Mouse (Mus musculus) embryonic facial prominence, embryonic 15.5 days (tissue): ENCODE results near the gene Nlrx1. TPM values are rescaled to one million over a fixed set of nuclear protein-coding genes. Genes with fewer than 3 reads are reported as not detected.

Source experiments
- ATAC-seq: fragments of 200-750 bp; cut with Nextera tagmentation; 2 replicates; pipeline ENCODE4 v1.8.0; 2017; ENCODE audit warnings: low read depth, moderate TSS enrichment; ENCODE audit not compliant: insufficient number of reproducible peaks, low FRiP score, low TSS enrichment
- H3K27ac ChIP-seq: fragments of 300-500 bp; sonication (generic); replicated peaks from 2 replicates; pipeline ENCODE4 v1.5.1; 2015; ENCODE audit warnings: mild to moderate bottlenecking, inconsistent platforms
- H3K27me3 ChIP-seq: fragments of 300-500 bp; sonication (generic); 2 replicates; pipeline ENCODE4 v1.6.1; 2015; ENCODE audit warnings: inconsistent platforms
- H3K36me3 ChIP-seq: fragments of 300-500 bp; sonication (generic); 2 replicates; pipeline ENCODE4 v1.6.1; 2015; ENCODE audit warnings: mild to moderate bottlenecking, inconsistent platforms
- H3K4me1 ChIP-seq: fragments of 300-500 bp; sonication (generic); 2 replicates; pipeline ENCODE4 v1.6.1; 2015; ENCODE audit warnings: inconsistent platforms
- H3K4me2 ChIP-seq: fragments of 300-500 bp; sonication (generic); replicated peaks from 2 replicates; pipeline ENCODE4 v1.6.1; 2015; ENCODE audit warnings: mild to moderate bottlenecking, inconsistent platforms
- H3K4me3 ChIP-seq: fragments of 300-500 bp; sonication (generic); replicated peaks from 2 replicates; pipeline ENCODE4 v1.5.1; 2015; ENCODE audit warnings: mild to moderate bottlenecking, inconsistent platforms
- H3K9ac ChIP-seq: fragments of 300-500 bp; sonication (generic); 2 replicates; pipeline ENCODE4 v1.6.1; 2015; ENCODE audit warnings: inconsistent platforms
- H3K9me3 ChIP-seq: fragments of 300-500 bp; sonication (generic); replicated peaks from 2 replicates; pipeline ENCODE4 v1.6.1; 2016; ENCODE audit warnings: inconsistent platforms
- WGBS: fragments of 180-500 bp; shearing (Covaris S2); methylation state at CpG from one replicate; pipeline ENCODE4 v1.1.7; 2015; 5-methylcytosine and 5-hydroxymethylcytosine counted together
- polyA plus RNA-seq: library from polyadenylated mRNA; unstranded; fragments of >200 nt; fragmentation: Nextera tagmentation; extraction: Ambion mirVana; gene quantifications from 2 replicates; pipeline ENCODE4 v1.2.1, GENCODE M21; 2015

Gene Nlrx1
- polyA plus RNA-seq, 1 experiment from 2014 or later, result 14.6 TPM

- Histone ChIP-seq H3K27ac (peak overlapping the region; percentile 91), H3K4me2 (peak overlapping the region; percentile 80), H3K4me3 (peak overlapping the region; percentile 55), H3K9ac (peak overlapping the region; percentile 53), H3K36me3 (peaks cover 10% of the 10 kb centered on the region), H3K27me3 (no peaks in the 10 kb centered on the region), H3K4me1 (peaks cover 14% of the 10 kb centered on the region), H3K9me3 (no peaks in the 10 kb centered on the region)
- WGBS, result 5% methylated on average over 23 of the region's 23 CpGs
- ATAC-seq, result peak; percentile 17; the same call in 1 of the 2 replicates
These were observed 926 bp downstream of the Nlrx1 start for GRCm38 (mm10) chr9:44267319-44268026.

- H3K9ac ChIP-seq, result no peak overlapping the region
- peak overlapping the region; percentile 55 for H3K4me3 ChIP-seq
- H3K9me3 ChIP-seq, result no peaks in the 10 kb centered on the region
- peaks cover 14% of the 10 kb centered on the region for H3K4me1 ChIP-seq
- 69% methylated on average over 8 of the region's 8 CpGs for WGBS
- peaks cover 10% of the 10 kb centered on the region for H3K36me3 ChIP-seq
- H3K4me2 ChIP-seq, result peak overlapping the region; percentile 80
- H3K27me3 ChIP-seq, result no peaks in the 10 kb centered on the region
- no peak for ATAC-seq
- peak overlapping the region; percentile 91 for H3K27ac ChIP-seq
These were observed 1.7 kb downstream of the Nlrx1 start for GRCm38 (mm10) chr9:44266478-44267226.

GRCm38 (mm10) chr9:44261388-44261787 is 7.0 kb downstream of the Nlrx1 start:
- Histone ChIP-seq H3K4me1 (peaks cover 3% of the 10 kb centered on the region), H3K27ac (no peak overlapping the region), H3K4me3 (no peak overlapping the region), H3K9me3 (no peaks in the 10 kb centered on the region), H3K4me2 (no peak overlapping the region), H3K9ac (no peak overlapping the region), H3K36me3 (peaks cover 17% of the 10 kb centered on the region), H3K27me3 (no peaks in the 10 kb centered on the region)
- 77% methylated on average over 14 of the region's 14 CpGs for WGBS
- no peak for ATAC-seq

GRCm38 (mm10) chr9:44259014-44259413 is 9.4 kb downstream of the Nlrx1 start:
- Histone ChIP-seq H3K4me2 (no peak overlapping the region), H3K27me3 (no peaks in the 10 kb centered on the region), H3K36me3 (peaks cover 19% of the 10 kb centered on the region), H3K27ac (no peak overlapping the region), H3K9me3 (no peaks in the 10 kb centered on the region), H3K4me1 (peaks cover 21% of the 10 kb centered on the region), H3K9ac (no peak overlapping the region), H3K4me3 (no peak overlapping the region)
- no peak for ATAC-seq
- 73% methylated on average over 10 of the region's 10 CpGs for WGBS

- no peaks in the 10 kb centered on the region for H3K27me3 ChIP-seq
- WGBS, result 80% methylated on average over 8 of the region's 8 CpGs
- peaks cover 36% of the 10 kb centered on the region for H3K4me1 ChIP-seq
- no peaks in the 10 kb centered on the region for H3K9me3 ChIP-seq
- ATAC-seq, result no peak
- no peak overlapping the region for H3K4me3 ChIP-seq
- no peak overlapping the region for H3K4me2 ChIP-seq
- H3K27ac ChIP-seq, result no peak overlapping the region
- H3K36me3 ChIP-seq, result peaks cover 10% of the 10 kb centered on the region; the same call in 1 of the 2 replicates
- H3K9ac ChIP-seq, result no peak overlapping the region
These were observed 12.2 kb downstream of the Nlrx1 start for GRCm38 (mm10) chr9:44256213-44256612.

- Histone ChIP-seq H3K36me3 (peaks cover 10% of the 10 kb centered on the region; the same call in 1 of the 2 replicates), H3K9ac (no peak overlapping the region), H3K9me3 (no peaks in the 10 kb centered on the region), H3K4me3 (no peak overlapping the region), H3K4me1 (peaks cover 36% of the 10 kb centered on the region), H3K27ac (peak overlapping the region; percentile 48), H3K4me2 (no peak overlapping the region), H3K27me3 (no peaks in the 10 kb centered on the region)
- ATAC-seq, result no peak
- 56% methylated on average over 6 of the region's 6 CpGs for WGBS
These were observed 13.3 kb downstream of the Nlrx1 start for GRCm38 (mm10) chr9:44255136-44255521.

- Histone ChIP-seq H3K9ac (no peak overlapping the region), H3K27me3 (no peaks in the 10 kb centered on the region), H3K4me3 (no peak overlapping the region), H3K27ac (peak overlapping the region; percentile 48; the same call in 1 of the 2 replicates), H3K4me1 (peaks cover 39% of the 10 kb centered on the region), H3K4me2 (no peak overlapping the region), H3K36me3 (peaks cover 10% of the 10 kb centered on the region; the same call in 1 of the 2 replicates), H3K9me3 (no peaks in the 10 kb centered on the region)
- WGBS, result 6% methylated on average over 5 of the region's 5 CpGs
- no peak for ATAC-seq
These were observed 13.8 kb downstream of the Nlrx1 start for GRCm38 (mm10) chr9:44254508-44255135.

GRCm38 (mm10) chr9:44253441-44253840 is 15.0 kb downstream of the Nlrx1 start:
- WGBS, result 60% methylated on average over 6 of the region's 6 CpGs
- no peak overlapping the region for H3K27ac ChIP-seq

GRCm38 (mm10) chr9:44251314-44251713 is 17.1 kb downstream of the Nlrx1 start, which contains the start of gene Pdzd3:
Pdzd3 (minus strand) TSS chr9:44251471.
- Histone ChIP-seq H3K27me3 (no peaks in the 10 kb centered on the region), H3K9me3 (no peaks in the 10 kb centered on the region), H3K36me3 (peaks cover 2% of the 10 kb centered on the region; the same call in 1 of the 2 replicates), H3K4me1 (peaks cover 41% of the 10 kb centered on the region), H3K9ac (no peak within 1 kb of the TSS), H3K27ac (no peak within 1 kb of the TSS), H3K4me3 (no peak within 1 kb of the TSS), H3K4me2 (no peak within 1 kb of the TSS)
- 71% methylated on average over 10 of the region's 10 CpGs for WGBS
- ATAC-seq, result no peak

More at GRCm38 (mm10) chr9:44253441-44253840, 15.0 kb downstream of the Nlrx1 start:
- Histone ChIP-seq H3K27me3 (no peaks in the 10 kb centered on the region), H3K9ac (no peak overlapping the region), H3K4me3 (no peak overlapping the region), H3K4me2 (no peak overlapping the region), H3K4me1 (peaks cover 42% of the 10 kb centered on the region), H3K36me3 (peaks cover 9% of the 10 kb centered on the region; the same call in 1 of the 2 replicates), H3K9me3 (no peaks in the 10 kb centered on the region)
- no peak for ATAC-seq

GRCm38 (mm10) chr9:44250445-44250844 is 18.0 kb downstream of the Nlrx1 start:
- no peaks in the 10 kb centered on the region for H3K27me3 ChIP-seq
- H3K36me3 ChIP-seq, result no peaks in the 10 kb centered on the region
- WGBS, result 59% methylated on average over 4 of the region's 4 CpGs
- no peak overlapping the region for H3K27ac ChIP-seq
- H3K9ac ChIP-seq, result no peak overlapping the region
- H3K4me2 ChIP-seq, result no peak overlapping the region
- no peaks in the 10 kb centered on the region for H3K9me3 ChIP-seq
- H3K4me3 ChIP-seq, result no peak overlapping the region
- ATAC-seq, result no peak
- peaks cover 35% of the 10 kb centered on the region for H3K4me1 ChIP-seq
